Mouse (Mus musculus): ENCODE results near the gene Lamp3. TPM values are rescaled to one million over a fixed set of nuclear protein-coding genes. Genes with fewer than 3 reads are reported as not detected.
"Not testable (repeated sequence)": the region's sequence is repeated elsewhere in the genome, so short reads cannot be mapped to it uniquely, and the experiment has no call there.

Gene Lamp3
- total RNA-seq (2021), result under 1 TPM; 0.06 to 0.11 TPM
- long read RNA-seq, experiment 1, result 0 reads
- long read RNA-seq, experiment 2, result 0 reads

GRCm38 (mm10) chr16:19706216-19706615 lies at the start of gene Lamp3:
TSS of gene Lamp3 (minus strand) at chr16:19706375.
- no peak for DNase-seq
- intact Hi-C loops (cut with DNase I; ENCODE audit: low total_unique reads), result no loop called here

- intact Hi-C loops (cut with DNase I; ENCODE audit: low total_unique reads), result no loop called here
- no peak for DNase-seq
Observed at GRCm38 (mm10) chr16:19732896-19733295, 26.7 kb upstream of the Lamp3 start.

- intact Hi-C loops (cut with DNase I; ENCODE audit: low total_unique reads), result loop anchor here (10.0 kb wide), 2 partner anchors 121 to 461 kb away; no protein-coding TSS in a partner anchor
- DNase-seq, result not testable (repeated sequence)
Observed at GRCm38 (mm10) chr16:19724139-19724538, 18.0 kb upstream of the Lamp3 start.

- no peak for DNase-seq
- intact Hi-C loops (cut with DNase I; ENCODE audit: low total_unique reads), result loop anchor here (10.0 kb wide), 2 partner anchors 124 to 464 kb away; no protein-coding TSS in a partner anchor
Observed at GRCm38 (mm10) chr16:19720959-19721358, 14.8 kb upstream of the Lamp3 start.

- intact Hi-C loops (cut with DNase I; ENCODE audit: low total_unique reads), result no loop called here
- DNase-seq, result no peak
Observed at GRCm38 (mm10) chr16:19707381-19707780, 1.2 kb upstream of the Lamp3 start.

- intact Hi-C loops (cut with DNase I; ENCODE audit: low total_unique reads), result no loop called here
- no peak for DNase-seq
Observed at GRCm38 (mm10) chr16:19699207-19699606, 7.0 kb downstream of the Lamp3 start.

- DNase-seq, result no peak
- intact Hi-C loops (cut with DNase I; ENCODE audit: low total_unique reads), result no loop called here
Observed at GRCm38 (mm10) chr16:19670768-19671357, 35.3 kb downstream of the Lamp3 start.

- DNase-seq, result no peak
- intact Hi-C loops (cut with DNase I; ENCODE audit: low total_unique reads), result no loop called here
Observed at GRCm38 (mm10) chr16:19666312-19666711, 39.9 kb downstream of the Lamp3 start.

- intact Hi-C loops (cut with DNase I; ENCODE audit: low total_unique reads), result no loop called here
- no peak for DNase-seq
Observed at GRCm38 (mm10) chr16:19629816-19630215, 76.4 kb downstream of the Lamp3 start, which contains the start of gene Olfr171. TSS of gene Olfr171 (minus strand) at chr16:19629916.

GRCm38 (mm10) chr16:19611782-19612181 lies 94.4 kb downstream of the Lamp3 start, which contains the start of gene Olfr170:
TSS of gene Olfr170 (minus strand) at chr16:19611882.
- DNase-seq; intact Hi-C loops (cut with DNase I; ENCODE audit: low total_unique reads): not testable (repeated sequence)

Other genes with a start within 250 kb of the Lamp3 start
- gene Olfr166, start 222.7 kb downstream of the Lamp3 start, total RNA-seq (2021), result not detected
- gene Olfr167, start 184.1 kb downstream of the Lamp3 start, total RNA-seq (2021), result not detected
- gene Olfr168, start 170.8 kb downstream of the Lamp3 start, total RNA-seq (2021), result not detected
- not detected for gene Olfr169, start 134.6 kb downstream of the Lamp3 start, total RNA-seq (2021)
- not detected for gene Olfr170, start 94.5 kb downstream of the Lamp3 start, total RNA-seq (2021)
- not detected for gene Olfr171, start 76.5 kb downstream of the Lamp3 start, total RNA-seq (2021)
- 1 to 10 TPM in 1 of 2 experiments, under 1 TPM in 1; 0.66 to 3.0 TPM for gene B3gnt5, start 53.8 kb upstream of the Lamp3 start, total RNA-seq (2021)

Data from gastrocnemius, postnatal 14 days (tissue).